Mouse (Mus musculus) naive thymus-derived CD4-positive, alpha-beta T cell, adult 5 months (primary cell): ENCODE data around the gene Gm20869. TPM values are rescaled to one million over a fixed set of nuclear protein-coding genes. Genes with fewer than 3 reads are reported as not detected.

ENCODE experiments used
- polyA plus RNA-seq: library from polyadenylated mRNA; unstranded; fragments of 100-300 nt; shearing (Covaris generic); gene quantifications from one replicate; pipeline ENCODE4 v1.2.1, GENCODE M21; 2017

The Gm20869 gene
- polyA plus RNA-seq: not detected

DNA sequence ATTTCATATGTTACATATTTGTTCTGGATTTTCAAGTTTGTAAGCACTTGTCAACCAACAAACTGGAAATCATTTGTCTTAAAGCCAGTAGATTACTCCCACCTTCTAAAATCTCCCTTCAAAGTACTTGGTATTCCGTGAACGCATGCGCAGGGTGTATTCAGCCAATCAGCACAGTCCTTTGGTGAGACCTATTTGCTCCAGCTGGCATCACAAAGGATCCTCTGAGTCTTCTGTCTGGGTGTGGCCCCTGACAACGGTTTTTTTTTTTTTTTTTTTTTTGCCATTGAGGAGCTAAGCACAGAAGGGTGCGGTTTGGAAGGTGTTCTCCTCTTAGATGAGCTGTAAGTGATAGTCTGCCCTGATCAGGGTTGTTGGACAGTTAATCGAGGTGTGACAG, at the start of gene Gm20869:
TSS of gene Gm20869 (plus strand) at position 301 of the 400 bp plus-strand sequence.

Other genes with a start within 250 kb of the Gm20869 start
- gene Gm20870, start 222.6 kb downstream of the Gm20869 start, polyA plus RNA-seq: not detected